Mouse (Mus musculus) CH12.LX (cell line): ENCODE results near the gene Gm6614.

Experiments
- BHLHE40 ChIP-seq: IDR thresholded peaks from 2 replicates; pipeline ENCODE4 v1.6.1; 2011; ENCODE audit warnings: mild to moderate bottlenecking, low read depth, low read length, improper control_type of control experiment
- CHD2 ChIP-seq: IDR thresholded peaks from 2 replicates; pipeline ENCODE4 v1.6.1; 2011; ENCODE audit warnings: low read length, improper control_type of control experiment
- CTCF ChIP-seq, 2 experiments: IDR thresholded peaks in 1 of 2; conservative IDR thresholded peaks in 1 of 2; 2 replicates each; pipeline ENCODE4 v1.5.1; 2011 to 2012; ENCODE audit warnings: low read depth in 2 of 2, low read length in 2 of 2, improper control_type of control experiment in 1 of 2, inconsistent platforms in 1 of 2, mild to moderate bottlenecking in 1 of 2, moderate library complexity in 1 of 2
- ELF1 ChIP-seq: IDR thresholded peaks from 2 replicates; pipeline ENCODE4 v1.6.1; 2014; ENCODE audit warnings: low read depth, mild to moderate bottlenecking, inconsistent platforms, low read length, improper control_type of control experiment
- EP300 ChIP-seq: IDR thresholded peaks from 2 replicates; pipeline ENCODE4 v1.6.1; 2011; ENCODE audit warnings: low read length, improper control_type of control experiment
- KAT2A ChIP-seq: IDR thresholded peaks from 2 replicates; pipeline ENCODE4 v1.6.1; 2012; ENCODE audit warnings: low read length, improper control_type of control experiment, inconsistent platforms; ENCODE audit not compliant: insufficient replicate concordance
- MAFK ChIP-seq: IDR thresholded peaks from 2 replicates; pipeline ENCODE4 v1.6.1; 2011; ENCODE audit warnings: low read length, improper control_type of control experiment; ENCODE audit not compliant: insufficient replicate concordance
- POLR2A ChIP-seq: IDR thresholded peaks from 2 replicates; pipeline ENCODE4 v1.6.1; 2011; ENCODE audit warnings: low read depth, mild to moderate bottlenecking, improper control_type of control experiment, low read length
- SIN3A ChIP-seq: IDR thresholded peaks from 2 replicates; pipeline ENCODE4 v1.6.1; 2012; ENCODE audit warnings: low read length, improper control_type of control experiment, inconsistent platforms
- TCF12 ChIP-seq: IDR thresholded peaks from 2 replicates; pipeline ENCODE4 v1.6.1; 2014; ENCODE audit warnings: low read depth, mild to moderate bottlenecking, inconsistent platforms, low read length, improper control_type of control experiment
- UBTF ChIP-seq: IDR thresholded peaks from 2 replicates; pipeline ENCODE4 v1.6.1; 2012; ENCODE audit warnings: low read depth, mild to moderate bottlenecking, inconsistent platforms, low read length, improper control_type of control experiment, moderate library complexity
- USF1 ChIP-seq: IDR thresholded peaks from 2 replicates; pipeline ENCODE4 v1.6.1; 2014; ENCODE audit warnings: low read depth, mild to moderate bottlenecking, inconsistent platforms, low read length, improper control_type of control experiment
- ZKSCAN1 ChIP-seq: IDR thresholded peaks from 2 replicates; pipeline ENCODE4 v1.6.1; 2012; ENCODE audit warnings: low read depth, inconsistent platforms, low read length, improper control_type of control experiment, borderline replicate concordance
- ZMIZ1 ChIP-seq: IDR thresholded peaks from 2 replicates; pipeline ENCODE4 v1.6.1; 2012; ENCODE audit warnings: low read depth, mild to moderate bottlenecking, inconsistent platforms, low read length, improper control_type of control experiment

DNA sequence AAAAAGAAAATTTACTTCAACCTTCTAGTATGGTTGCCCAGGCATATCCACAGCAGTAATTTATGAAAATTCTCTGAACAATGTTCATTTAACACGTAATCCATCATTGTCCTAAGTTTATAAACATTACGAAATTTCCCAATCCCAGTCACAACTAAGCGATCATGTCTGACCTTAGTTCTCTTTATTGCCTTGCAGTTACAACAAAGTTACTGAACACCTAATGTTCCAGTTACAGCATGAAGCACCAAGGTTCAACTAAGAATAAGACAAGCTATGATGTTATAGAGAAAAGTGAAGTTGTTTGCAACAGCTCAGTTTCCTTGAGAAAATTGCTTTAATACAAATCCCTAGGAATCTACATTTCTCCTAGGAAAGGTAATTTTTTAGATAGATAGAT lies 10.5 kb upstream of the Gm6614 start:
- no peak for TF ChIP-seq USF1
- no peak for TF ChIP-seq UBTF
- no peak for TF ChIP-seq POLR2A
- no peak for TF ChIP-seq SIN3A
- TF ChIP-seq CTCF (conservative IDR thresholded peaks at IDR 0.05 in 1 of 2, IDR thresholded peaks at IDR 0.05 in 1 of 2; ENCODE audit: low read depth in 2 of 2, low read length in 2 of 2), result no peak
- no peak for TF ChIP-seq BHLHE40
- TF ChIP-seq ZKSCAN1, result no peak
- TF ChIP-seq CHD2, result no peak
- TF ChIP-seq EP300, result no peak
- TF ChIP-seq ELF1, result no peak
- no peak for TF ChIP-seq MAFK
- no peak for TF ChIP-seq ZMIZ1
- TF ChIP-seq TCF12, result no peak
- TF ChIP-seq KAT2A, result no peak
